Mouse (Mus musculus): ENCODE measurements around the gene Trim29.

The Trim29 gene

DNA sequence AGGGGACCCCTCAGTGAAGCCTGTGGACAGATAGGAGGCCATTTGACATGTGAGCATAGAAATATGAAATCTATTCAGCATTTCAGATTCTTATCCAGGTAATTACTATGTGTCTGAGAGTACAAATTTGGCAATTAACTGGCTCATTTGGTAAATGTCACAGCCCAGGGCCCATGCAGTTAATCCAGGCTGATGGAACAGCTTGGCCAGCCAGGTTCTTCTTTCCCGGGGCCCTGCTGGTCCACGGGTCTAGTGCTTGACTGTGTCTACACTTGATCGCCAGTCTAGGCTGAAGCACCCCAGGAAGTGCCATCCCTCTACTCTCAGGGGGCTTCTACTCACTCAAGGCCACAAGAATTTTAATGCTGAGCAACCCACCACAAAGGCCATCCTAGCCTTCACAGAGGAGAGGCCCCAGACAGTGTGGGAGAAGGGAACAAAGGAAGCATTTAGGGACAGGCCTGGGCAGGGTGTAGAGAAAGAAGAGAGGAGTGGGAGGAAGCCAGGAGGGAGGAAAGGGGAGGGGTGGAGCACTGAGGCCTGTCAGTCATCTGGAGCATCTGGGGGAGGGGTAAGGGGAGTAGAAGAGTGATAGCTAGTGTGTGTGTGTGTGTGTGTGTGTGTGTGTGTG lies 4.8 kb downstream of the Trim29 start:
- DNase-seq = no peak

DNA sequence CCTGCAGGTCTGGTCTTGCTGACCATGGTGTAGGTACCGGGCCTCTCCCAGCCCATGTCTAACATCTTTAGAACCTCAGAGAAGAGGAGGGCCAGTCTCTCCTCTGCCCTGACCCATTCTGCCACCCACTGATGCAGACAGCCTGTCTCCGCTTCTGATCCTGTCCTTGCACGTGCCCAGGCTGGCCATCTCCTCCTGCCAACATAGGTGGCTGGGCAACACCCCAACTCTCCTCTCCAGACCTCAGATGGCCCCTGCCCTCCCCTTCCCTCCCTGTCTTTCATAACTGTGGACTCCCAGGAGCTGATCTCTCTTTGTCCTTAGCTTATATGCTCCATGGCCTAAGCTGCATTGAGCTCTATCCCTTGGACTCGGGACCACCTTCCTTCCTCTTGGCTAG lies 5.8 kb downstream of the Trim29 start:
- no peak for DNase-seq

DNA sequence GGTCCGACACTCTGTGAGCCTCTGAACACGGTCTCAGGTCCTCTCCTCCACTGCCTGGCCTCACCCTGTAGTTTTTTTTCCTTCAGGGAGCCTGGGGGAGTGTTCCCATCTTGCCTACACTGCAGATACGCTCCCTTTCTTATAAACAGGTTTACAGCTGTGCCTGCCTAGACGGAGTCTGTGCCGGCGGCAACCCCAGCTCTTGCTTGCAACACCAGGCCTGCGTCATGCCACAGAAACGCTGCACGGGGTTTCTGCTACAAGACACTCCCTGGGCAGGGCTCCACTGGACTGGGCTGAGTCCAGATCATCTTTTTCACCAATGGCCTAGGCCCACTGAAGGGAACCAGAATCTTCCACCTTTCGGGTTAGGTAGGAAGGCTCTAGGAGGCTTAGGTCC lies 8.0 kb downstream of the Trim29 start:
- no peak for DNase-seq

DNA sequence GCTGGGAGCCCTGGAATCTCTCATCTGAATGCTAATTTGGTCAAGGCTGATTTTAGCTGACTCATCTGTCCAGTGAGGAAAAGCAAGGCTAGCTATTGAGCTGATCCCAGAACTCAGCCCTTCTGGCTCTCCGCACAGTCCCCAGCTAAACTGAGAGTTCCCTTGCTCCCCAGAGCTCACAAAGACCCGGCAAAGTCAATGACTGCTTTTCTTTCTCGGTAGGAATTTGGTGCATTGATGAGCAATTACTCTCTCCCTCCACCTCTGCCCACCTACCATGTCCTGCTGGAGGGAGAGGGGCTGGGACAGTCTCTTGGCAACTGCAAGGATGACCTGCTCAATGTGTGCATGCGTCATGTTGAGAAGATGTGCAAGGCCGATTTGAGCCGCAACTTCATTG lies 11.3 kb downstream of the Trim29 start:
- no peak for DNase-seq

DNA sequence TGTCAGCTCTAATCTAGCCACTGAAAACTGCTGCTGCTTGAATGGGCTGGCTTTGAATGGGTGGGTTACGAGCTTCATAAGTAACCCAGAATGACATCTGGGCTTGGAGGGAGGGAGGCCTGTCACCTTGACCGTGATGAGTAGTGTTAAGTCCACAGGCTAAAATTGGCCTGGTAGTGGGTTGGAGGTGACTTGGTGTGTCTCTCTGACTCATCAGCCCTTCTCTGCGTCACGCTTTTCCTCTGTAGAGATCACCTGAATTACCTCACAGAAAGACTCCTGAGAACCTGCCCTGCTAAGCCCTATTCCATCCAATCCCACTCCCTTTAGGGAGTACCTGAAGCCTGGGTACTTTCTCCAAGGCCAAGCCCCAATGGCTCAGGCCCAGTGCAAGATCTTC lies 12.0 kb downstream of the Trim29 start:
- no peak for DNase-seq

DNA sequence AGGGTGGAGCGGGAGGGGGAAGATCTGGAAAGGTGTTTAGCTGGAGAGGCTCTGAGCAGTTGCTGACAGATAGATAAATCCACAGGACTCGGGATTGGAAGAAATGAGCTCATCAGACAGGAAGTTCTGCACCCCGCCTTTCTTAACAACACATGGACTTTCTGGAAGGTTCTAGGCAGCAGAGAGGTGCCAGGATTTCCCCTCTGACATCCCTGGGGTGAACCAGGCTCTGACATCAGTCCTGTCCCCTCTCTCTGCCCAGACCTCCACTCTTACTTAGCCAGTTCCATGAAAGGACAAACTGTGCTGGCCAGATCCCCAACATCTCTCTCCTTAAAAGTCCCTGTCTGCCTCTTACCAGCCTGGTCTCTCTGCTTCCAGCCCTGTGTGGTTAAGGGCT lies 14.8 kb downstream of the Trim29 start:
- no peak for DNase-seq

DNA sequence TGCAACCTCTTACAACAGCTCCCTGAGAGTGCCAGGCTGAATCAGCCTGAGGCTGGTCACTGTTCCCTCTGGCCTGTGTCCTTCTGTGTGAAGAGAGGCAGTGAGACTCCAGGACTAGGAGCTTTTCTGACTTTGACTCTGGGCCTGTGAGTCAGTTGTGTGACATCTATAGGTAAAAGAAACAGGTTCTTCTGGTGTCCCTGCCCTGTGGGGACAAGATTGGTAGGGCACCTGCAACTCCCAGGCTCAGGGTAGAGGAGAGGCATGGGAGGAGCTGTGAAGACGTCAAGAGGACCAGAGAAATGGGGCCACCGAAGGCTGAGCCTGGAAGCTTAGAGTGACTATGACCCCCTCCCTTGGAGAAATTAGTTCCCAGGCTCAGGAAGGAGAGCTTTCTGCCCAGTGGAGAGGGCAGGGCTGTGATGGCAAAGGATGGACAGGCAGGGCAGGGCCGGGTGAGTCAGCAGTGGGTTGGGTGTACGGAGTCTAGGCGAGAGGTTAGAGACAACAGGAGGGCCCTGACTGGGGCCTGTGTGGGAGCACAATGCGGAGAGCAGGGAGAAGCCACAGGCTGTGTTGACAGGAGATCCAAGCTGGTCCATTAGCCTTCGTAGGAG lies 15.5 kb downstream of the Trim29 start:
- no peak for DNase-seq

DNA sequence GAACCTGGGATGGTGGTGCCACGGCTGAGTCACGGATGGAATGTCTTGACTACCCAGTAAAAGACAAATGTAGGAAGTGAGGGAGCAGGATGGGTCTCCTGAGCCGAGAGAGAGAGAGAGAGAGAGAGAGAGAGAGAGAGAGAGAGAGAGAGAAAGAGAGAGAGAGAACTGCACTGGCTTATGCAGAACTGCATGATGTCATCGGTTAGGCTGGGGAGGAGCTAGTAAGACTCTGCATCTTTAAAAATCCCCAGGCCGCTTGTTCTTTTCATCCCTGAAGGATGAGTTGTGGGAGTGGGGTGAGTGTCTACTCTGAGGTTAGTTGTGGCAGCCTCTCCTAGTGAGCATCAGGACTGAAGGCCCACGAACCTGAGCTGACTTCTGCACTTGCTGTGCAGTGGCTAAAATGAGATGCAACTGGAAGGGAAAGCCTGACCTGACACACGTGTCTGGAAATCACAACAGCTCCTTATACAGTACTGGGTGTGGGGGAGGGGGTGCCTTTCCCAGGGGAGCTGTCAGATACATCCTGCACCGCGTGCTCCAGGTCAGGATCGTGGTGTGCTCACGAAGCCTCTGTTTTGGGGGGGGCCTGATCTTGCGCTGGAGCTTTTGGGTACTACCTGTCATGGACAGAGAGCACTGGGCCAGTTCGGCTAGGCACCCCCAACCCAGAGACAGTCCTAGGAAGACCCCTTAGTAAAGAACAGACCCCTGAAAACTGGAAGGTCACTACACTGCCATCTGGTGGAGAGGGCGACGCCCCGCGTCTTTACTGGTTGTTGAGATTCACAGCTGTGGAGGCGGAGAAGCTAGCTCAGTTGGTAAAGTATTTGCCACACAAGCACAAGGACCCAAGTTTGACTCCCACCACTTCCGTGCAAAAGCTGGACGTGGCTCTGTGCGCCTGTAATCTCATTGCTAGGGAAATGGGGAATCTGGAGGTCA lies 16.8 kb downstream of the Trim29 start:
- no peak for DNase-seq

DNA sequence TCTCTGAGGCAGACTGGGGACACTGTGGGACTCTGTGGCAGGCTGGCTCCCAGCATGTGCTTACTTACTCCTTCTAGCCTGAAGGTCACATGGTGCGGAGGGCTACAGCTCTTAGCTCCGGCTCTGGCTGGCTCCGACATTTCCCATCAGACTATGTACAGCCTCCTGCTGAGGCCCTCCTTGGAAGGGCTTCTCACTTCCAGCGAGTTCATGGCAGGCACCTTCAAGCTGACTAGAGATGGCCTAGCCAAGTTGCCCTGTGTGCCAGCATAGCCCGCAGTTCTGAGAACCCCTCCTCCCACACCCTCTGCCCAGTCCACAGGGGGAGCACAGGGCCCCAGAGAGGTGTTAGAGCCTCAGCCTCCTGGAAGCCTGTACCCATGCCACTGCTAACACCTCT lies 19.8 kb downstream of the Trim29 start:
- peak; percentile 36 for DNase-seq

DNA sequence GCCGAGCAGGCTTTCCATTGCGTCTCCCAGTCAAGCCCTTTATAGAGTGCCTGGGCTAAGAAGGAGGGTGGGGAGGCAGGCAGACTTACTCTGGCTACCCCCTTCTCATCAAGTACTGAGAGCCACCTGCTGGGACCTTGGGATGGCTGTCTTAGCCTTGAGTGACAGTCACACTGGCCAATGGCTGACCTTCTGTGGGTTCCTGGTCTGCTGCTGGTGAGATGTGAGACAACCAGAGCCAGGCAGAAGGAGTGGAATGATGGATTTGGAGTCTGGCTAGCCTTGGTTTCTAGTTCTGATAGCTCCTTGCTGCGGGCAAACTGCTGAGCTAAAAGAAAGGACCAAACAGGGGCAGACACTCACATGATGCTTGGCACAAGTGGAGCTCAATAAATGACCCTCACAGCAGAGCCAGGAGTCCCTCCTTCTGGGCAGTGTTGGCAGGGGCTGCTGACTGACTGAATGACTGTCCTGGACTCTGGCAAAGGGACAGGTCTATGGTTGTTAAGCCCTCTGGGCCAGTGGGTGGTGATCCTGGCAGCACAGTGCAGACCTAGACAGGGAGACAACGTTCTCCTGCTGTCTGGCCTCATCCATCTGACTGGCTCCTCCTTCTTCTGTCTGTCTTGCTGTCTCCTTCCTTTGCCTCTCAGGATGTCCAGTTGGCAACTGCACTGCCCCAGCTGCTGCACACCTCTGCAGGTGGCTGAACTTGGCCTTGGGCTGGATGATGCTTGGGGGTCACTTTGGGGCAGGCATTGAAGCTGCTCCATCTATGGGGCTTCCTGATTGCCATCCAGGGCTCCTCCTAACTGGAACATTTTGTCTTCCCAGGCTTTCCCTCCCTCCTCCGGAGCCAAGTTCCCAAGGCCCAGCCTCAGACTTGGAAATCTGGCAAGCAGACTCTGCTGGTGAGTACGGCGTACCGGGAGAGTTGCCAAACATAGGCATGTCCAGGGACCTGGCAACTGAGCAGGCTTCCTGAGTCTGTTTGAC lies 21.1 kb downstream of the Trim29 start:
- DNase-seq = peak; percentile 70

DNA sequence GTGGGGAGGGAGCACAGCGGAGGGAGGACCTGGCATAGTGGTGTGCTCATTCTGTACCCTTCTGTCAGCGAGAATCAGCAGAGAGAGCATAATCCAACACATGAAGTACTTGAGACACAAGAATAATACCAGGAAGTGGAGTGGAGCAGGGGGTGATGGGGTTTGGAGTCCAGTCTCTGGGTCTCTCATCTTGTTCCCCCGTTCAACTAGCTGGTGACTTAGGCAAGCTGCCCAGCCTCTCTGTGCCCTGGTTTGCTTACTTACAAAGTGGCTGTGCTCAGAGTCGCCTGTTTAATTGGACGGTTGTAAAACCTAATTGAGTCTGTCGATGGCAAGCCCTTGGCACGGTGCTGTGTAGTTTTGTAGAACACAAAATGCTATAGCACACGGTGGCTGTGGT lies 23.8 kb downstream of the Trim29 start:
- DNase-seq = no peak

DNA sequence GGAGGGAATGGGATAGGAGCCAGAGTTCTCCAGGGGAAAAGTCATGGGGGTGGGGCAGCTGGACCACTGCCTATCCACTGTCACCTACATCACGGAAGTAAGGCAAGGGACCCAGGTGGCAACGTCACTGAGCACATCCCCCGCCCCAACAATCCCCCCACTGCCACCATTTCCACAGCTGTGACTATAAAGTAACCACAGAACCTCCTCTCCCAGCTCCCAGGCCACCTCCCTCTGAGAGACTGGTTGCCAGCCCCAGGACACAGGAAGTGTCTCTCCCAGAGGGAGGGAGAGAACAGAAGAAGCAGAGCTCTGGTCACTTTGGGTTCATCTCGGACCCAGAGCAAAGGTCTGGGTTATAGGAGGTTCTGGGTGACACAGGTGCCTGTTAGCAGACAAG lies 27.0 kb downstream of the Trim29 start:
- no peak for DNase-seq

DNA sequence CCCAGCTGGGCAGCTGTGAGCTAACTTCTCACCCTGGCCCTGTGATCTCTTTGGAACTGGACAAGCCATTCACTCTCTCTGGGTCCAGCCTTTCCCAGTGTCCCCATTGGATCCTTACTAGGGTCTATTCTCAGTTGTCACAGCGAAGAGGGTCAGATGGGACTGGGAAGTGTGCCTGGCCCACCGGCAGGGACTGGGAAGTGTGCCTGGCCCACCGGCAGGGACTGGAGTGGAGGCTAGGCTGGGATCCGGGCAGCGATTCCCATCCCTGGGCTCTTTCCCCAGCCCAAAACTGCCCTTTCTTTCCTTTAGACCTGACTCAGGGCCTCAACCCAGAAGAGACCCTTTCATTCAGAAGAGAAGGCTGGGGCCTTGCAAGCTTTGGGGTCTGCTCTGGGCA lies 27.4 kb downstream of the Trim29 start:
- no peak for DNase-seq

DNA sequence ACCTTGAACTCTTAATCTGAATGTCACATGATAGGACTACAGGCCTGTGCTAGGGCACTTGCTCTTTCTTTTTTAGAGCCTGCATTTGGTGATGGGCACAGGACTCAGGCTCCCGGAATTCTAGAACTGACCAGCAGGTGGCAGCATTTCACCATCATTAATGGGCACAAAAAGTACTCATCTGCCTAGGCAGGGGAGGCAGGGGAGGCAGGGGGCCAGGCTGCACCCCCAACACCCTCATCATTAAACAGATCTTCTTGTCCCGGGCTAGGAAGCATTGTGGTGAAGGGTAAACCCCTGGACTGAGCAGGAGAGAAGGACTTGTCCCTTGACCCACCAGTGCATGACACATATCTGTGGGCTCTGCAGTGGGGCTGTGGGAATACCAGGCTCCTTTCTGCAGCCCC lies 29.0 kb downstream of the Trim29 start:
- peak; percentile 68 for DNase-seq

DNA sequence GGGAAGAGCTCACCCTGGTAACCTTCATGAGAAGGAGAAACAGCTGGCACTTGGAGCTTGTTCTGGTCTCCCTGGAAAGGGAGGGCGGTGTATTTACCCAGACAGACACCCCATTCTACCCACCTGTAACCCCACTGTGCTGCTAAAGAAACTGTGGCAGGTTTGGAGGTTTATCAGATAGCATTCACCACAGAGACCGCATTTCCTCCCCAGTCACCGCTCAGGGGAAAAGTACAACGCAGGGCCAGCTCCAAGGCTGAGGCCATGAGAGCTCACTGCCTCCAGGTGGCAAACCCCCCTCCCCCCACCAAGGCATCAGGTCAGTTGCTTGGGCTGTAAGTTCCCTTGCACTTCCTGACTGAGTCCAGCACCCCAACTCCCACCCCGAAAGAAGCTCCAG lies 39.4 kb downstream of the Trim29 start:
- DNase-seq = no peak

DNA sequence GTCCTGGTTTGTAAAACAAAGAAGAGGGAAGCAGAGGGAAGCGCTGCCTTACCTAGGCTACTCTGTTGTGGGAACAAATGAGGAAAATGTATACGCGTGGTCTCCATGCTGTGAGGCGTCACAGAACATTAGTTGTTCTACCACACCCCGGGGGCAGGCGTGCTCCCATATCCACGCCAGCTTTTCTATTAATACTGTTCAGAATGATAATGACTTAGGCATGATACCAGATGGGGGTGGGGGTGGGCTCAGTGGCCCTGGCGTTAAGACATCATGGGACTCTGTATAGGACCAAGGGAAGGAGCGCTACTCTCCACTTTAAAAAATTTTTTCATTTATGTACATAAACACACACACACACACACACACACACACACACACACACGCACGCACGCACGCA lies 40.4 kb downstream of the Trim29 start:
- DNase-seq = no peak

DNA sequence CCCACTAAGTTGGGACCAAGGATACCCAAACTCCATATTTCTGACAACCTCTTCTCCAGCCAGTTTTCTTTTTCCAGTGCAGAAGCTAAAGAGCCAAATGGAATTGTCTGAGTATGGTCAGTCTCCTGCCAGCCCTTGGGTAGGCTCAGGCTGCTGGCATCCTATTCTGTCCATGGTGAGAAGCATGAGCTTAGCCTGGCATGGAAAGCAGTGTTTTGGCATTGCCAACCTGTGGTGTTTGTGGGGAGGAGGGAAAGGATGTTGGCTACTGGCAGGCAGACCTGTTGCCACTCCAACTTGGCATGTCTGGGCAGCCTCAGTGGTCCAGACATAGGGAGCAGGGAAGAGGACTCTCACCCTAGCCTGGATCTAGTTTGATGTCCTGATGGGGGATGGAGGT lies 46.4 kb downstream of the Trim29 start:
- DNase-seq = no peak

DNA sequence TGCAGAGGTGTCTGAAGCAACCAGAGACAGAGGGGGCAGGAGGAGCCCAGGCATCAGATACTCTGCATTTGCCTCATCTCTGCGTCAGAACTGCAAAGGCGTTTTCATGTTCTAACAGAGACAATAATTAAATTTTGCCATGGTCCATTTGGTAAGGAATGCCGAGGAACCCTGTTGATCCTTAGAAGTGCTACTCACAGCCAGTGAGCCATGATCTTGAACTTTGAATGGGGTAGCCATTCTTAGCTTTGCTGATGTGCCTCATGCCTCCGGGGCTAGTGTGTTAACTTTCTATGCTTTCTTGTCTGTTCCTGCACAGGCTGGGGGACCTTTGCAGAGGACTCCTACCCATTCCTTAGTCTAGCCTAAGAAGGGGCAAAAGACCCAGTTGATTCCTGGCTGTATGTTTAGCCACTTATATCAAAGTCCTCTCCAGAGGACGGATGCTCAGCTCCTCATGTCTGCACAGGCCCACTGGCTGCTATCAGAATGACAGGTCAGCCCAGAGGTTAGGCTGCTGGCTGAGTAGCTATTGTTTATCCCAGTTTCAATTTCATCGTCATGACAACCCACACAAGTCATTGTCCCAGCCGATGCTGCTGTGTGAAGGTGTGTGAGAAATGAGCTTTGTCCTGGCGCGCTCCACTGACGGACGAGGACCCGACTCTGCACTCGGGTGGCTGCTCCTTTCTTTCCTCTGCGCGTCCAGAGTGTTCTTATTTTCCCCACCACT lies 48.1 kb downstream of the Trim29 start:
- DNase-seq = no peak

DNA sequence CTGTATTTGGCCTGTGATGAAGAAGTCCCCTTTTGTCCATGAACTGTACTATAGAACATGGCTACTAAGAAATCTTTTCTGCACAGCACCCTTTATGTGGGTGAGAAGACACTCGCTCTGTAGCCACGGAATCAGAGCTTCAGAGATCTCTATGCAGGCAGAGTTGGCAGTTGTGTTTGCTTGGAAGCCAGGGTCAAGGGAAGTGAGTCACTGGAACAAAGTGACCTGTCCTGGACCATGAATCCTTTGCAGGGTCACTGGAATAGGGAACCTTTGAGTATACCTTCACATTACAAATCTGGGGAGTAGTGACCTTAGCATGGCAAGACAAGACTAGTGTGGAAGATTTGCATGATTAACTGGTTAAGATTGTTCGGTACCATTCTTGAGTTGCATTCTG lies 58.1 kb downstream of the Trim29 start:
- no peak for DNase-seq

DNA sequence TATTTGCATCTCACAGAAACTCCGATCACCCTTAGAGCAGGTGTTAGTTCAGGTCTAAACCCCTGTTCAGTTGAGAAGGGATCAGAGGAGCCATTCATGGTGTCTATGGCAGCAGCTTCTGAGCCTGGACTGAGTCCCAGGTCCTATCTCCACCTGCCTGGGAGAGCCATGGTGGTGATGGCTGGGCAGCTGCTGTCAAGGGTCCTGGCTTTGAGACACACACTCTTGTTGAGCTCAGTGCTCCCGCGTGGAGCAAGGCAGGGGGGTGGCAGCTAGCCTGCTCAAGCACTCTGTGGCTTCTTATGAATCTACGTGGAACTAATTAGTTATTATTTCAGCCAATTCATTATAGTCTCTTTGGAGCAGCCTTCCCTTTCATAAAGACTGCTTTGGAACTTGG lies 73.2 kb downstream of the Trim29 start:
- no peak for DNase-seq

DNA sequence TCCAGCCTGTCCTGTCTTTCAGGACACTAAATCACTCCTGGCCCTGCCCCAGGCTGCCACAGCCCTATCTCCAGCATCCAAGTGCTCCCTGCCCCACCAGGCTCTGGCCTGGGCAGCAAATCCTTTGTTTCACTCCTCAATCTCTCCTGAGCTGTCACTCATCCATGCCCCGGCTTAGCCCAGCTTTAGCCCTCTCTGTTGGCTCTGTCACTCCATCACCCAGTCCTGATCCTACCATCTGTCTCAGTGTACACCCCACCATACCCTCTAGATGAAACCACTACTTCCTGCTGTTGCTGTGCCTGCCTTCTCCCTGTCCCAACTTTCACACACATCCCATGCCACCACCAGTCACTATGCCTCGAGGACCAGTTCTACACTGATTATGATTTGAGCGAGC lies 73.8 kb downstream of the Trim29 start:
- no peak for DNase-seq
